Mouse (Mus musculus) E14TG2a.4 (cell line): ENCODE measurements at regions not wholly inside any gene's neighbourhood (a gene's known extent, or its start where the extent isn't known, plus 50 kb on each side); places are given as distances from the start of the nearest gene placed in this dataset.

Source experiments
- H3K27me3 ChIP-seq: 2 replicates; pipeline ENCODE4 v1.6.1; 2014; ENCODE audit warnings: low read length, control low read depth; ENCODE audit not compliant: insufficient read depth
- H3K36me3 ChIP-seq: 2 replicates; pipeline ENCODE4 v1.6.1; 2014; ENCODE audit warnings: low read length, control low read depth; ENCODE audit not compliant: insufficient read depth
- H3K4me1 ChIP-seq: replicated peaks from 2 replicates; pipeline ENCODE4 v1.6.1; 2014; ENCODE audit warnings: low read depth, low read length, control low read depth
- H3K4me3 ChIP-seq: replicated peaks from 2 replicates; pipeline ENCODE4 v1.5.1; 2014; ENCODE audit warnings: mild to moderate bottlenecking, low read length
- H3K9me3 ChIP-seq: 2 replicates; pipeline ENCODE4 v1.6.1; 2014; ENCODE audit warnings: low read length, control low read depth
- CTCF ChIP-seq: conservative IDR thresholded peaks from 2 replicates; pipeline ENCODE4 v1.5.1; 2014; ENCODE audit warnings: low read length
- NANOG ChIP-seq: IDR thresholded peaks from 2 replicates; pipeline ENCODE4 v1.6.1; 2014; ENCODE audit warnings: borderline replicate concordance, low read length, mixed read lengths
- POU5F1 ChIP-seq: IDR thresholded peaks from 2 replicates; pipeline ENCODE4 v1.6.1; 2014; ENCODE audit warnings: low read length, borderline replicate concordance

DNA sequence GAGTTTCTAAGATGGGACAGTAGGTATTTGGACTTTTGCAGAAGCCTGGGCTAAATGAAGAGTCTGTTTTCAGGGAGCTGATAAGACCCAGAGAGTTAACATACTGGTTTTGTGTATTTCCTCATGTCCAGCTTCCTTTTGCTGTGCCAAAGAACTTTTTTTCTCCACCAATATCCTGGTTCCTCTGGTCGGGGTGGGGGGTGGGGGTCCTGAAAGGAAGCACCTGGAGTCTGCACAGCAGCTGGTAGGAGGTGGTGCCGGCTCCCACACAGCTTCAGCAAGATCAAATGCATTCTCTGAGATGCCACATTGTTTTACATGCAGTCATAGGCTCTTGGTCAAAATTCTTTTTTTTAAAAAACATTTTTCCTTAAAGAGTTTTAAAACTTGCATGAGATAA, 525.4 kb downstream of the Ptprc start:
- Histone ChIP-seq H3K36me3 (no peaks in the 10 kb centered on the region), H3K9me3 (no peaks in the 10 kb centered on the region), H3K27me3 (no peaks in the 10 kb centered on the region), H3K4me3 (no peak overlapping the region), H3K4me1 (no peaks in the 10 kb centered on the region)
- TF ChIP-seq POU5F1: no peak
- no peak for TF ChIP-seq CTCF
- TF ChIP-seq NANOG: no peak

DNA sequence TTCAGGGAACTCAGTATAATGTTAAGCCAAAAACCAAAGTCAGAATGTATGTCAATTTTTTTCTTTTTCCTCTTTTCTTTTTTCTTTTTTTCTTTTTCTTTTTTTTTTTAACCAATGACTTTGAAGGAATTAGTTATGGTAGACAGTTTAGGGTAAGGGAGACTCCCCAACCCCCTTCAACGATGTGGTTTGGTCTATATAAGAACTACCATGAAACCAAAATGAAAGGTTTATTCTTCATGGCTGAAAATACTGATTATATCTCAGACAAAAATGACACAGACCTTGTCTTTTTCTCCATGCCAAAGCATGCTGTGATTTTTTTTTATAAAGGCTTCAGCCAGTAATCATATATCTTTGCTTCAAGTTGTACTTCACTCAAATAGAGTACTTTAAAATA, 526.7 kb downstream of the Ptprc start:
- no peaks in the 10 kb centered on the region; the same call in 1 of the 2 replicates for H3K27me3 ChIP-seq
- no peak overlapping the region for H3K4me3 ChIP-seq
- TF ChIP-seq POU5F1: no peak
- TF ChIP-seq NANOG: no peak
- no peak for TF ChIP-seq CTCF
- no peaks in the 10 kb centered on the region for H3K9me3 ChIP-seq
- H3K36me3 ChIP-seq: no peaks in the 10 kb centered on the region
- H3K4me1 ChIP-seq: no peaks in the 10 kb centered on the region

GRCm38 (mm10) chr1:137644601-137645040, 530.9 kb downstream of the Ptprc start:
- H3K36me3 ChIP-seq: no peaks in the 10 kb centered on the region
- H3K9me3 ChIP-seq: no peaks in the 10 kb centered on the region
- TF ChIP-seq CTCF (no peak), POU5F1 (no peak), NANOG (no peak)
- peaks cover under 1% of the 10 kb centered on the region; the same call in 1 of the 2 replicates for H3K27me3 ChIP-seq
- H3K4me1 ChIP-seq: no peaks in the 10 kb centered on the region; the same call in 1 of the 2 replicates
- no peak overlapping the region for H3K4me3 ChIP-seq

- H3K27me3 ChIP-seq: peaks cover 10% of the 10 kb centered on the region; the same call in 1 of the 2 replicates
- no peaks in the 10 kb centered on the region for H3K36me3 ChIP-seq
- no peak overlapping the region for H3K4me3 ChIP-seq
- no peaks in the 10 kb centered on the region; the same call in 1 of the 2 replicates for H3K4me1 ChIP-seq
- TF ChIP-seq CTCF (no peak), NANOG (no peak), POU5F1 (no peak)
- H3K9me3 ChIP-seq: 0 out of 2 replicates have a peak, but pooled peaks cover 5% of the 10 kb centered on the region
Measured at GRCm38 (mm10) chr1:137643508-137643907, 532.0 kb downstream of the Ptprc start.

DNA sequence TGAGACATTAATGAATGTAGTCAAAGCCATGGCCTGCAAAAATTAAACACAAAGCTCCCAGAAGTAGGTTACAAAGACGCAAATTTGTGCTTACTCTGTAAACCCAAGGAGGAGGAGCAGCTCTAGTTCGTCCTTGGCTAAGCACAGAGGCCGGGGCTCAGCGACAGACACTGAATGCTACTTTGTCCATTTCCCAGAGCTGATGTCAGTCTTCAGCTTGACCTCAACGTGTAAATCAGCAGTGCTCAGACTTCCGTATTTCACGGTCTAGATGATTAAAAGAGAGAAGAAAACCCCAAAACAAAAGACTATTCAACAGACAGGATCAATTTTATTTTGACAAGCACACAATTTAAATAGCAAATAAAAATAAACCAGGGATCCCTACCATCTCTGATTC, 534.7 kb downstream of the Ptprc start:
- H3K4me3 ChIP-seq: no peak overlapping the region
- 0 out of 2 replicates have a peak, but pooled peaks cover 5% of the 10 kb centered on the region for H3K9me3 ChIP-seq
- TF ChIP-seq CTCF: no peak
- TF ChIP-seq POU5F1: no peak
- H3K36me3 ChIP-seq: no peaks in the 10 kb centered on the region
- H3K4me1 ChIP-seq: no peaks in the 10 kb centered on the region; the same call in 1 of the 2 replicates
- H3K27me3 ChIP-seq: peaks cover 10% of the 10 kb centered on the region; the same call in 1 of the 2 replicates

GRCm38 (mm10) chr1:137636947-137637346, 538.6 kb downstream of the Ptprc start:
- TF ChIP-seq POU5F1 (no peak), CTCF (no peak), NANOG (no peak)
- no peaks in the 10 kb centered on the region; the same call in 1 of the 2 replicates for H3K4me1 ChIP-seq
- H3K27me3 ChIP-seq: peaks cover 10% of the 10 kb centered on the region; the same call in 1 of the 2 replicates

GRCm38 (mm10) chr1:137636321-137636944, 539.1 kb downstream of the Ptprc start:
- H3K4me1 ChIP-seq: no peaks in the 10 kb centered on the region; the same call in 1 of the 2 replicates
- H3K4me3 ChIP-seq: no peak overlapping the region
- TF ChIP-seq NANOG (no peak), POU5F1 (no peak), CTCF (no peak)

More at GRCm38 (mm10) chr1:137636947-137637346, 538.6 kb downstream of the Ptprc start:
- Histone ChIP-seq H3K9me3 (0 out of 2 replicates have a peak, but pooled peaks cover 5% of the 10 kb centered on the region), H3K36me3 (no peaks in the 10 kb centered on the region), H3K4me3 (no peak overlapping the region)

GRCm38 (mm10) chr1:137635781-137636180, 539.7 kb downstream of the Ptprc start:
- no peak for TF ChIP-seq NANOG
- no peak for TF ChIP-seq CTCF
- TF ChIP-seq POU5F1: no peak
- H3K27me3 ChIP-seq: peaks cover 10% of the 10 kb centered on the region; the same call in 1 of the 2 replicates
- no peaks in the 10 kb centered on the region; the same call in 1 of the 2 replicates for H3K4me1 ChIP-seq
- no peaks in the 10 kb centered on the region for H3K36me3 ChIP-seq
- 0 out of 2 replicates have a peak, but pooled peaks cover 5% of the 10 kb centered on the region for H3K9me3 ChIP-seq
- H3K4me3 ChIP-seq: no peak overlapping the region

More at GRCm38 (mm10) chr1:137636321-137636944, 539.1 kb downstream of the Ptprc start:
- Histone ChIP-seq H3K36me3 (no peaks in the 10 kb centered on the region), H3K9me3 (0 out of 2 replicates have a peak, but pooled peaks cover 5% of the 10 kb centered on the region), H3K27me3 (peaks cover 10% of the 10 kb centered on the region; the same call in 1 of the 2 replicates)
